Mouse (Mus musculus): Measurements from ENCODE around the gene Ccdc27.
A peak's percentile ranks its signal among the peaks of the same experiment; 100 is the strongest.

Gene Ccdc27

DNA sequence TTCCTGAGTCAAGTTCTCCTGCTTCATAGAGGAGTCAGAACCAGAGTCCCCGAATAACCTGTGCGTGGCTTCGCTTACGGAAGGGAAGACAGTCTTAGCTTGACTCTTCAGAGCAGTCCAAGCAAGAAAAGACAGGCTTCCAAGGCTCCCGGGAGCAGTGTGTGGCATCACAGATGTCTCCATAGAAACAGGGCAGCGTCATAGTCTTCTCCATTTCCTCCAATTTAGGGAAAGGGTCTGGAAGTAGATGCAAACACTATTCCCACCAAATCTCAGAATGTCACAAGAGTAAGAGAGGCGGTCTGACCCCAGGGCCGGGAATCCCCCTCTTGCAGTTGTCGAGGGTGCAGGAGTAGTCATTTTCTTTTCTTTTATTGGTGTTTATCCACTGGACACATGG, at the start of gene Ccdc27:
Gene Ccdc27 (minus strand): TSS at position 101 of the 400 bp plus-strand sequence.
- no peak for DNase-seq

DNA sequence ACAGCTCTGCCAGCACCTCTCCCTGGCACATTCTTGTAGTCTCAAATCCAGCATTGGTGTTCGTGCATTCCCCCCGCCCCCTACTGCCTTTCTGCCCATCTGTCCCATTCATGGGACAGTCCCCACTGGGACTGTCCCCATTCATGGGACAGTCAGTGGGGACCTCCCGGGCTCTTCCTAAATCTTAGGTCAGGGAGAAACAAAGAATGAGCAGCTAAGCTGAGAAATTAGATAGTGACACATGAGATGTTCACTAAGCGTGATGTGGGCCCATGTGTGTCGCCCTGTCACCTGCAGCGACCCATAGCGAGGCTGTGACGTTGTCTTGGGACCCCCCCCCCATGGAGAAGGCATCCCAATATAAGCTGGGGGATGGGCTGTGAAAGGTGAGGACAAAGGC, 48.9 kb upstream of the Ccdc27 start:
- no peak for DNase-seq

GRCm38 (mm10) chr4:154089205-154089604, 46.7 kb upstream of the Ccdc27 start:
- no peak for DNase-seq

DNA sequence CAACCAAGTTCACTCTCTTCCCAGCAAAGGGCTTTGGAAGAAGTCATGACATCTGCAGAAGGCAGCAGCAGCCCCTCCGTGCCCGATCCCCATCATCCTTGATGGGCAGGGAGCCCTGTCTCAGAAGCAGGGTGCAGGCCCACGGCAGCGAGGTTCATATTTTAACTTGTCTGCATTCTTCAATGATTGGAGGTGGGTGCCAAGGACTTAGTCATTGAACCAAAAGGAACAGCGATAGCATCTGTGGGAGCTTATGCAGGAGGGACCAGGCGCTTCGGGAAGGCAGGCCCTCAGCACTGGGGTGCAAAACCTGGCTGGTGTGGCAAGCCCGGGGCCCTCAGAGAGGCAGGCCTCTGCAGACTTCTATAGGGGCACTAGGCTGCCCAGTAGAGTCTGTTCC, 44.0 kb upstream of the Ccdc27 start:
- no peak for DNase-seq

DNA sequence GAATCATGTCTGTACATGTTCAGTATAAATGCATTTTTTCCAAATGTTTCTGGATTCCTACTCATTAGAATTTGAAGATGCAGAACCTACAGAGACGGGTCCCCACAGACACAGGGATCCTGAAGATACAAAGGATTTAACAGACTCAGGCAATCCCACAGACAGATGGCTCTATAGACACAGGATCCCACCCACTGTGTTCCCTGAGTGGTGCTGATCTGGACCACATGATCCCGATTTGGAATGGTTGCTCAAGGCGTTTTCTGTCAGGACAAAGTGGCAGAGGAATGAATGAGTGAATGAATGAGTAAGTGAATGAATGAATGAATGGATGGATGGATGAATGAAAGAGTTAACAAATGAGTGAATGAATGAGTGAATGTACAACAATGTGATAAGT, 43.4 kb upstream of the Ccdc27 start:
- DNase-seq: no peak

- no peak for DNase-seq
These were observed 39.5 kb upstream of the Ccdc27 start for GRCm38 (mm10) chr4:154081974-154082373.

DNA sequence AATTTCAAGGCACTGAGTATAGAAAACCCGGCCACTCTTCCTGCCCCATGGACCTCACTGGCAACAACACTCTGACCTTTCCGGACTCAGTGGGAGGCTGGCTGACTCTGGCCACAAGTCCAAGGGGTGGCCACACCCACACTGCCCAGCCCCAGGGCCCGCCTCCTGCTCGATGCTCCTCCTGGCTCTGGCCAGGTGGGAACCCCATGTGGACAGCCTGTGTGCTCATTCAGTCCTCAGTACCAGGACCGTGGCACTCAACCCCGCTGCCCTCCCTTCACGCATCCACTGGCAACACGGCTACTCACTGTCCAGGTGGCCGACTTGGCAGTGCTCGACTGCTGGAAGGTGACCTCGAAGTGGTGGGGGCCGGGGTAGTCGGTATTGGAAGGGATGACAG, 38.5 kb upstream of the Ccdc27 start:
- no peak for DNase-seq

- DNase-seq: no peak
These were observed 37.7 kb upstream of the Ccdc27 start for GRCm38 (mm10) chr4:154080211-154080610.

GRCm38 (mm10) chr4:154071941-154072340, 29.5 kb upstream of the Ccdc27 start:
- DNase-seq: no peak

- DNase-seq: no peak
These were observed 29.0 kb upstream of the Ccdc27 start for GRCm38 (mm10) chr4:154071521-154071920.

DNA sequence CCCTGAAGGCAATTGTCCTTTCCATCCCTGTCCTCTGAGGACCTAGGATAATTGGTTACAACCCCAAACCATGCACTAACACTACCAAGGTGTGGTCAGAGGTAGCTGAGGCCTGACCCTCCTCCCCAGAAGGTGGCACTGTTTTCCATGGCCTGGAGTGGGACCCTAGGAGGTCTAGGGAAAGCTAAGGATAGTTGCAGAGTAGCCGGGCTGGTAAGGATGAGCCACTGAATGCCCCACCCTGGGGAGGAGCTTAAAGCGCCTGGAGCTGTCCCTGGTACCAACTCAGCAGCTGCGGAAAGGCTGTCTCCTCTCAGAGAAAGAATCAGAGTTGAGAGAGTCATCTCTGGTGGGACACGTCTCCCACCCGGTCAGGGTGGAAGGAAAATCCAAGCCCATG, 28.4 kb upstream of the Ccdc27 start:
- no peak for DNase-seq

DNA sequence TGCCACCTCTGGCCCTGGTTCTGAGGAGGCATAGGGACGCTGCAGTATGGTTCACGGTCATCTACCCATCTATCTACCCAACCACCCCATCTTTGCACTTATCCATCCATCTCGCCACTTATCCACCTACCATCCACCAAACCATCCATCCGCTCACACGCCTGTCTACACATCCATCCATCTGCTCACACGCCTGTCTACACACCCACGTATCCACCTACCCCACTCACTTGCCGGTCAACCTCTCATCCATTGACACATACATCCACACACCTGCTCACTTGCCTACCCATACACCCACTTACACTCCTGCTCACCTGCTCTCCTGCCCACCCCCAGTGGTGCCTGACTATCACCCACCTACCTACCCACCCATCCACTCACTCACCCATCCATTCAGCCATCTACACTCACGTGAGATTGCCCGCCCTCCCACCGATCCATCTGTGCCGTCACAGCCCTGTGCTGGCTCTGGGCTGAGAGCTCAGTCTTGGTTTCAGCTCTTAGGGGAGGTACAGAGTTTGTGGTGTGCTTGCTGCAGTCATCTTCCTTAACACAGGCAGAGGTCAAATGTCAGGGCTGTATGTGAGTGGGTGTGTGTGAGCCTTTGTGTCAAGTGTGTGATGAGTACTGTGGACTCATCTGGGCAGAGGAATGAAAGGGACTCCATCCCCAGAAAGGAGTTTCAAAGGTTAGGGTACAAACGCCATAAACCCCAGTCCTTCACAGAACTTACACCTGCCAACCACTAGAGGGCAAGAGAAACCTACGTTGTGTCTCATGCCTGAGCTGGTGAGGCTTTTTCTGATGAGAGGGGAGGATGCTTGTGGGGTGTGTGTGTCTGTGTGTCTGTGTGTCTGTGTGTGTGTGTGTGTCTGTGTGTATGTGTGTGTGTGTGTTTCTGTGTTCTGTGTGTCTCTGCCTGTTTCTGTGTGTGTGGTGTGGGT, 22.6 kb upstream of the Ccdc27 start:
- DNase-seq: no peak

GRCm38 (mm10) chr4:154057696-154058095, 15.2 kb upstream of the Ccdc27 start:
- DNase-seq: no peak

DNA sequence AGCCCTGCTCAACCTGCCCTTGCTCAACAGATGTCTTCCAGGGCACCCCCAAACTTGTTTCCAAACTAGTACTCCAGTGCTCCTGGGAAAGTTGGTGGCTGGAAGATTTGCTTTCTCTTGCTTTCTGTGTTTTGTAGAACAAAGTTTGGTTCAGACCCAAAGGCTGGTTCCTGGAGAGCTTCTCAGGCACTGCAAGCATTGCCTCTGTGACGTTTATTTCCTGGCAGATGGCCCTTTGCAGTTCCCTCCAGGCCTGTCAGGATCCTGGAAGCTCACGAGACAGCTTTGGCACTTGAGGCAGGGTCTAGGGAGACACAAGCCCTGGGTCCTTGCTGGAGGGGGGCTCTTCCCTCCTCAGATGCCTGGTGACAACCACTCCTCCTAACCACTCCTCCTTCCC, 14.2 kb upstream of the Ccdc27 start:
- no peak for DNase-seq

- DNase-seq: no peak
These were observed 13.6 kb upstream of the Ccdc27 start for GRCm38 (mm10) chr4:154056046-154056445.

- DNase-seq: no peak
These were observed 13.0 kb upstream of the Ccdc27 start for GRCm38 (mm10) chr4:154055482-154055881.

DNA sequence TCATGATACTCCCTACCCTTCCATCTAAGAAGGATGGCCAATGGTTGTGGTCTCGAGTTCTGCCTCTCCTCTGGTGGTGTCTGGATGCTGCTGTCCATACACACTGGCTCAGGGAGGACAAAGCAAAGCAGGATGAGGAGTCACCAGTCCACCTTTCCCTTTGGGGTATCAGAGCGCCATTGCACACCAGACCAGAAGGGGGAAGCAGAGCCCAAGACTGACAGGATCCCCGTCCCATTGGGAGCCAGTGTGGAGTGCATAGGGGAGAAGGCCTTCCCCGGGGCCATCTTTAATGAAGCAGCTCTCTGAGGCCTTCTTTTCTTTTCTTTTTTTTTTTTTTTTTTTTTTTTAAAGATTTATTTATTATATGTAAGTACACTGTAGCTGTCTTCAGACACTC, 10.6 kb upstream of the Ccdc27 start:
- no peak for DNase-seq

DNA sequence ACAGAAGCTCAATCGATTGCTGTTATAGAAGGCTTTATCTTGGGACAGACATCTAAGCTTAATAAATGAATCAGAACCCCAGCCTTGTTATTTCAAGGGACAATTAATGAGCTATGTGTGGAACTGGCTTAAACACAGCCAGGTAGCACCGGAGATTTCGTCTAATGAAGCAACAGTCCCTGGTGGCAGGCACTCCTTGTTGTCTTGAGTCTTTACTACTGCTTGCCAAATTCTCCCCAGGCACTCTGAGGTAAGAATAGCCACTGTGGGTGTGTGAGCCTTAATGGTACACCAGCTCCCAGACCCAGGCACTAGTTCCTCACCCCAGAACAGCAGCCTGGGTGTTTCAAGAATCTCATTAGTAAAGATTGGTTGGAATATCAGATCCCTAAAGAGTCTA, 8.9 kb upstream of the Ccdc27 start:
- no peak for DNase-seq

- no peak for DNase-seq
These were observed 3.4 kb upstream of the Ccdc27 start for GRCm38 (mm10) chr4:154045837-154046236.

- DNase-seq: no peak
These were observed 5.4 kb downstream of the Ccdc27 start for GRCm38 (mm10) chr4:154037123-154037522.

DNA sequence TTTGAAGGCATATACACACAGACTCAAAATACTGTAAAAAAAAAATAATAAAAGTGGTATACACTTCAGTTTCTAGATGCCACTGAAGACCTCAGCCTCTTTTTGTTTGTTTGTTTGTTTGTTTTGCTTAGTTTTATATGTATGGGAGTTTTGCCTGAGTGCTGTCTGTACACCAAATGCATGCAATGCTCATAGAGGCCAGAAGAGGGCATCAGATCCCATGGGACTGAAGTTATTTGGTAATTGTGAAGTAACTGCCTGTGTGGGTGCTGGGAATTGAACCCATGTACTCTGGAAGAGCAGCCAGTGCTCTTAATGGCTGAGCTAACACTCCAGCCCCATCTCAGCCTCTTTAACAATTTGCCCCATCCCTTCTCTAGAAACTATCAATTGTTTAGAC, 13.8 kb downstream of the Ccdc27 start:
- DNase-seq: no peak

GRCm38 (mm10) chr4:154028066-154028465, 14.4 kb downstream of the Ccdc27 start:
- no peak for DNase-seq

GRCm38 (mm10) chr4:154026441-154026761, 16.1 kb downstream of the Ccdc27 start:
- DNase-seq: no peak

DNA sequence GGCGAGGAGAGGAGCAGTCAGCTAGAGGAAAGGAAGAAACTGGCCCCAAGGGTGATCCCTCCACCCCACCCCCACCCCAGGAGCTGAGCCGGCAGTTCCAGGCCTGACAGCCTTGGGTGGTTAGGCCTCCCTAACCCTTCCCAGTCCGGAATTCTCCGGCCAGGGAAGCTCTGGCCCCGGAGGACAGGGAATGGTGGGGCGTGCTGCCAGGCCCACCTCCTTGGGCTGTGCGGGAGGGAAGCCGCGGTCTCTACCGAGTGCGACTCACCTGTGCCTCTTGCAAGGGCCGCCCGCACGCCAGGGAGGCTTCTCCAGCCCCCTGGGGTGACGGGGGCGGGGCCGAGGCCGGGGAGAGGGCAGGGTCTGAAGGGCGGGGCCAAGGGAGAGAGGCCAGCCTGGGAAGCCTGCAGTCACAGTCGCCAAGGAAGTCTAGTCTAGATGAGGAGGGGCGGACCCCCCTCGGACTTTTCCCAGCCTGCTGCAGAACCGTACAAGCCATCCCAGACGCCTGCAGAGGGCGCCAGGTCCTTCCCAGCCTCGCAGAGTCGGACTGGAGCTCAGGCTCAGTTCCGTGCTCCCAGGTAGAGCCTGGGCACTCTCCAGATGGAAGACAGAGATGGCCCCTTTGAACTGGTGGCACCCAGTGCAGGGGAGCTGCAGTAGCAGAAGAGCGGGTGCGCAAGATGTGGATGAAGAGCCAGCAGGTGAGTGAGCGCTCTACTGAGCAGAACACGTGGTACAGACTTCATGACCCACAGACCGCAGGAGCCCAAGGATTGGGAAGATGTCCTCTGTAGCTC, 16.6 kb downstream of the Ccdc27 start, which contains the start of gene Smim1:
Gene Smim1 (minus strand): TSS at position 590 of the 800 bp plus-strand sequence.
- peak; percentile 65 for DNase-seq
